Mouse (Mus musculus) testis, postnatal 14 days (tissue): ENCODE data around the gene Rgs10.
A peak's percentile ranks its signal among the peaks of the same experiment; 100 is the strongest.

Experiments
- DNase-seq: peaks from one replicate; pipeline ENCODE4 v3.0.0; 2021; ENCODE audit warnings: low spot score

The Rgs10 gene

GRCm38 (mm10) chr7:128372331-128372730 is 46.2 kb downstream of the Rgs10 start:
- DNase-seq: no peak

GRCm38 (mm10) chr7:128369366-128369765 is 49.2 kb downstream of the Rgs10 start:
- no peak for DNase-seq

GRCm38 (mm10) chr7:128368828-128369227 is 49.7 kb downstream of the Rgs10 start:
- DNase-seq: no peak

- no peak for DNase-seq
Measured at GRCm38 (mm10) chr7:128366654-128367053, 51.9 kb downstream of the Rgs10 start.

GRCm38 (mm10) chr7:128365096-128365715 is 53.4 kb downstream of the Rgs10 start:
- DNase-seq: no peak

- DNase-seq: no peak
Measured at GRCm38 (mm10) chr7:128364526-128364925, 54.0 kb downstream of the Rgs10 start.

- no peak for DNase-seq
Measured at GRCm38 (mm10) chr7:128363806-128364205, 54.8 kb downstream of the Rgs10 start.

- DNase-seq: no peak
Measured at GRCm38 (mm10) chr7:128362916-128363315, 55.6 kb downstream of the Rgs10 start.

- DNase-seq: no peak
Measured at GRCm38 (mm10) chr7:128359741-128360140, 58.8 kb downstream of the Rgs10 start.

GRCm38 (mm10) chr7:128359164-128359563 is 59.4 kb downstream of the Rgs10 start:
- no peak for DNase-seq

- no peak for DNase-seq
Measured at GRCm38 (mm10) chr7:128358741-128359140, 59.8 kb downstream of the Rgs10 start.

GRCm38 (mm10) chr7:128356868-128357755 is 61.4 kb downstream of the Rgs10 start:
- DNase-seq: no peak

GRCm38 (mm10) chr7:128355463-128355862 is 63.1 kb downstream of the Rgs10 start:
- no peak for DNase-seq

GRCm38 (mm10) chr7:128352721-128353120 is 65.8 kb downstream of the Rgs10 start:
- DNase-seq: no peak

- DNase-seq: no peak
Measured at GRCm38 (mm10) chr7:128351176-128351575, 67.4 kb downstream of the Rgs10 start.

GRCm38 (mm10) chr7:128350316-128350715 is 68.2 kb downstream of the Rgs10 start:
- DNase-seq: no peak

GRCm38 (mm10) chr7:128349751-128350150 is 68.8 kb downstream of the Rgs10 start:
- no peak for DNase-seq

GRCm38 (mm10) chr7:128348608-128349007 is 70.0 kb downstream of the Rgs10 start:
- DNase-seq: peak; percentile 48

- no peak for DNase-seq
Measured at GRCm38 (mm10) chr7:128346991-128347390, 71.6 kb downstream of the Rgs10 start.

- DNase-seq: no peak
Measured at GRCm38 (mm10) chr7:128346522-128346921, 72.0 kb downstream of the Rgs10 start.

GRCm38 (mm10) chr7:128345691-128346090 is 72.9 kb downstream of the Rgs10 start:
- no peak for DNase-seq

- DNase-seq: peak; percentile 39
Measured at GRCm38 (mm10) chr7:128344928-128345653, 73.5 kb downstream of the Rgs10 start.

- no peak for DNase-seq
Measured at GRCm38 (mm10) chr7:128344488-128344887, 74.1 kb downstream of the Rgs10 start.
